12 mouse cellular contexts compared by ENCODE assay signal in genomic region chr2:52177184-52177583, GRCm38 (mm10).
DNase-seq lines count a peak whose midpoint lies in the region; ATAC-seq and TF ChIP-seq lines count a peak whose summit lies in the region.
"Had no signal": no experiment of that assay in that cellular context is flagged by ENCODE, and none has a peak within 500 bp of the region (broad histone marks: within the 10 kb centered on the region; RNA-seq: fewer than 3 reads in every experiment).

No protein-coding gene starts in this region.

- intact Hi-C loops in left cerebral cortex, adult 2 months (cut with DNase I) = no loop called here
- intact Hi-C loops in left cerebral cortex, postnatal 36 days (cut with DNase I) = no loop called here
- intact Hi-C loops in heart, postnatal 14 days (cut with DNase I) = no loop called here

- no peak for TF ChIP-seq CTCF in left cerebral cortex, adult 2 months (IDR thresholded peaks at IDR 0.05)
- TF ChIP-seq CTCF in cerebellum, adult 2 months (IDR thresholded peaks at IDR 0.05; ENCODE audit: borderline replicate concordance, insufficient read depth, low read depth, low read length) = no peak

- WGBS in cerebellum, adult 2 months = 14% methylated on average over 7 of the region's 7 CpGs

- H3K27me3 ChIP-seq in cerebellum, adult 2 months (ENCODE audit: control insufficient read depth, insufficient read depth, low read length) = no peaks in the 10 kb centered on the region
- H3K27me3 ChIP-seq: embryonic facial prominence, embryonic 15.5 days had no signal

- no peak for TF ChIP-seq POLR2A in cerebellum, adult 2 months (IDR thresholded peaks at IDR 0.05; ENCODE audit: borderline replicate concordance, insufficient read depth, low read length)

- peaks cover 27% of the 10 kb centered on the region for H3K4me1 ChIP-seq in cerebellum, adult 2 months (ENCODE audit: control insufficient read depth, insufficient read depth, low read length)
- H3K4me1 ChIP-seq: embryonic facial prominence, embryonic 15.5 days had no signal

- ATAC-seq in cerebellum, adult (ENCODE audit: insufficient number of reproducible peaks, low FRiP score, low TSS enrichment) = peak; percentile 81
- ATAC-seq in megakaryocyte, adult 5-6 weeks (ENCODE audit: poor library complexity, severe bottlenecking) = no peak
- ATAC-seq: hindbrain, embryonic 16.5 days had no signal

- H3K4me3 ChIP-seq in left cerebral cortex, adult 2 months = no peak overlapping the region
- H3K4me3 ChIP-seq in cerebellum, adult 2 months (replicated peaks; ENCODE audit: insufficient read depth, low read depth, low read length) = no peak overlapping the region
- H3K4me3 ChIP-seq: embryonic facial prominence, embryonic 15.5 days; heart, adult 2 months had no signal

- no peak for DNase-seq in left cerebral cortex, adult 2 months (ENCODE audit: extremely low spot score in 1 of 2, low spot score in 2 of 2)
- DNase-seq in left cerebral cortex, postnatal 36 days (ENCODE audit: low spot score in 2 of 2) = no peak
- DNase-seq in cerebellum, adult 2 months = peak; percentile 74 to 86
- peak; percentile 69 to 75 for DNase-seq in cerebellum, postnatal 36 days
- DNase-seq in heart, postnatal 14 days = no peak
- DNase-seq: heart, adult 2 months; kidney, adult 11 months had no signal

- peak overlapping the region; percentile 25 for H3K27ac ChIP-seq in left cerebral cortex, adult 2 months
- peak overlapping the region; percentile 95 for H3K27ac ChIP-seq in cerebellum, adult 2 months (ENCODE audit: insufficient read depth, low read length)
- H3K27ac ChIP-seq: embryonic facial prominence, embryonic 15.5 days; heart, adult 2 months; macrophage had no signal

Comparison
In these comparisons a context has a peak if more than half of its experiments do, and no peak if none do; other contexts are left out.
1. DNase-seq: peak in cerebellum, adult 2 months (2 of 2) and cerebellum, postnatal 36 days (2 of 2); none in left cerebral cortex, adult 2 months (0 of 2), left cerebral cortex, postnatal 36 days (0 of 2) and heart, postnatal 14 days (0 of 2).